ENCODE assay signal across 19 mouse cellular contexts in genomic region chr13:51929730-51930129, GRCm38 (mm10).
DNase-seq lines count a peak whose midpoint lies in the region; ATAC-seq and TF ChIP-seq lines count a peak whose summit lies in the region.
"Had no signal": no experiment of that assay in that cellular context is flagged by ENCODE, and none has a peak within 500 bp of the region (broad histone marks: within the 10 kb centered on the region; RNA-seq: fewer than 3 reads in every experiment).

No protein-coding gene starts in this region.

- ATAC-seq in forebrain, embryonic 13.5 days = no peak
- no peak for ATAC-seq in forebrain, embryonic 12.5 days (ENCODE audit: low FRiP score)
- no peak for ATAC-seq in heart, postnatal 0 days (ENCODE audit: insufficient read depth, low read depth)
- no peak for ATAC-seq in midbrain, postnatal 0 days (ENCODE audit: low FRiP score)
- ATAC-seq in midbrain, embryonic 14.5 days (ENCODE audit: low FRiP score, low TSS enrichment) = no peak
- ATAC-seq: inflammation-experienced regulatory T-cells, adult 6 months; midbrain, embryonic 15.5 days; Patski had no signal

- no peak for TF ChIP-seq CTCF in heart, postnatal 0 days (IDR thresholded peaks at IDR 0.05; ENCODE audit: low read depth)
- no peak for TF ChIP-seq CTCF in midbrain, postnatal 0 days (IDR thresholded peaks at IDR 0.05)

- DNase-seq in heart, postnatal 0 days (ENCODE audit: low spot score) = no peak
- no peak for DNase-seq in heart, adult 8-10 months (ENCODE audit: low spot score)
- DNase-seq in midbrain, postnatal 0 days (ENCODE audit: low spot score) = peak; percentile 34
- DNase-seq in midbrain, embryonic 14.5 days = no peak
- no peak for DNase-seq in frontal cortex, postnatal 10 days (ENCODE audit: low spot score in 2 of 2)
- DNase-seq: kidney, postnatal 14 days; lung, embryonic 14.5 days; lung, postnatal 14 days; spleen, adult 18-20 months; thymus, postnatal 14 days had no signal

- WGBS in forebrain, embryonic 13.5 days = 51% methylated on average over 2 of the region's 2 CpGs
- 64% methylated on average over 2 of the region's 2 CpGs for whole genome bisulfite sequencing in forebrain, embryonic 12.5 days
- WGBS in heart, postnatal 0 days = 42% methylated on average over 2 of the region's 2 CpGs
- 55% methylated on average over 2 of the region's 2 CpGs for WGBS in midbrain, postnatal 0 days
- WGBS in midbrain, embryonic 14.5 days = 62% methylated on average over 2 of the region's 2 CpGs

- TF ChIP-seq EP300 in heart, postnatal 0 days (IDR thresholded peaks at IDR 0.05; ENCODE audit: low read depth) = no peak

- H3K27ac ChIP-seq in forebrain, embryonic 13.5 days = peak overlapping the region; percentile 7; the same call in 1 of the 2 replicates
- H3K27ac ChIP-seq in forebrain, embryonic 12.5 days = no peak overlapping the region
- H3K27ac ChIP-seq in heart, postnatal 0 days (ENCODE audit: low read depth) = peak overlapping the region; percentile 32
- no peak overlapping the region for H3K27ac ChIP-seq in midbrain, postnatal 0 days (ENCODE audit: low read depth, low read length)
- no peak overlapping the region for H3K27ac ChIP-seq in midbrain, embryonic 14.5 days (replicated peaks; ENCODE audit: low read depth, low read length)
- H3K27ac ChIP-seq: hindbrain, embryonic 14.5 days; liver, embryonic 15.5 days; midbrain, embryonic 15.5 days had no signal

- no peak overlapping the region for H3K4me2 ChIP-seq in forebrain, embryonic 13.5 days
- no peak overlapping the region for H3K4me2 ChIP-seq in forebrain, embryonic 12.5 days
- no peak overlapping the region for H3K4me2 ChIP-seq in heart, postnatal 0 days (ENCODE audit: low read depth, low read length)
- no peak overlapping the region for H3K4me2 ChIP-seq in midbrain, postnatal 0 days (ENCODE audit: low read depth, low read length, poor library complexity, severe bottlenecking)
- H3K4me2 ChIP-seq in midbrain, embryonic 14.5 days (ENCODE audit: low read length) = no peak overlapping the region
- H3K4me2 ChIP-seq: embryonic facial prominence, embryonic 15.5 days; hindbrain, embryonic 14.5 days; liver, embryonic 15.5 days; lung, embryonic 14.5 days; midbrain, embryonic 15.5 days had no signal

- no peak overlapping the region for H3K4me3 ChIP-seq in forebrain, embryonic 13.5 days
- H3K4me3 ChIP-seq in forebrain, embryonic 12.5 days (replicated peaks) = no peak overlapping the region
- H3K4me3 ChIP-seq in heart, postnatal 0 days (ENCODE audit: low read depth, low read length) = no peak overlapping the region
- H3K4me3 ChIP-seq in midbrain, postnatal 0 days (ENCODE audit: low read depth, low read length) = no peak overlapping the region
- H3K4me3 ChIP-seq in midbrain, embryonic 14.5 days (replicated peaks; ENCODE audit: low read depth, low read length) = no peak overlapping the region
- H3K4me3 ChIP-seq: embryonic facial prominence, embryonic 15.5 days; liver, embryonic 15.5 days; midbrain, embryonic 15.5 days had no signal

- H3K4me1 ChIP-seq in forebrain, embryonic 13.5 days = peaks cover 40% of the 10 kb centered on the region
- H3K4me1 ChIP-seq in forebrain, embryonic 12.5 days = peaks cover 26% of the 10 kb centered on the region
- 0 out of 2 replicates have a peak, but pooled peaks cover 7% of the 10 kb centered on the region for H3K4me1 ChIP-seq in heart, postnatal 0 days (ENCODE audit: control insufficient read depth, insufficient read depth)
- H3K4me1 ChIP-seq in midbrain, postnatal 0 days (ENCODE audit: insufficient read depth, low read length) = no peaks in the 10 kb centered on the region
- H3K4me1 ChIP-seq in midbrain, embryonic 14.5 days (ENCODE audit: control insufficient read depth, insufficient read depth, low read length) = peaks cover 7% of the 10 kb centered on the region; the same call in 1 of the 2 replicates

- no peak overlapping the region for H3K9ac ChIP-seq in forebrain, embryonic 13.5 days
- H3K9ac ChIP-seq in forebrain, embryonic 12.5 days = no peak overlapping the region
- H3K9ac ChIP-seq in heart, postnatal 0 days (replicated peaks; ENCODE audit: low read depth, low read length) = no peak overlapping the region
- no peak overlapping the region for H3K9ac ChIP-seq in midbrain, postnatal 0 days (replicated peaks; ENCODE audit: low read length, poor library complexity, severe bottlenecking)
- H3K9ac ChIP-seq in midbrain, embryonic 14.5 days (replicated peaks; ENCODE audit: low read length) = no peak overlapping the region
- H3K9ac ChIP-seq: embryonic facial prominence, embryonic 15.5 days; hindbrain, embryonic 14.5 days; liver, embryonic 15.5 days; lung, embryonic 14.5 days; midbrain, embryonic 15.5 days had no signal

- H3K27me3 ChIP-seq in forebrain, embryonic 13.5 days = peaks cover 38% of the 10 kb centered on the region
- peaks cover 82% of the 10 kb centered on the region for H3K27me3 ChIP-seq in forebrain, embryonic 12.5 days
- H3K27me3 ChIP-seq in heart, postnatal 0 days (ENCODE audit: control insufficient read depth, insufficient read depth, low read length) = no peaks in the 10 kb centered on the region
- H3K27me3 ChIP-seq in midbrain, postnatal 0 days (ENCODE audit: insufficient read depth, low read length) = no peaks in the 10 kb centered on the region
- peaks cover 11% of the 10 kb centered on the region; the same call in 1 of the 2 replicates for H3K27me3 ChIP-seq in midbrain, embryonic 14.5 days (ENCODE audit: control insufficient read depth, insufficient read depth, low read length)
- H3K27me3 ChIP-seq: embryonic facial prominence, embryonic 15.5 days; midbrain, embryonic 15.5 days; Patski had no signal

- no peaks in the 10 kb centered on the region for H3K9me3 ChIP-seq in forebrain, embryonic 13.5 days (replicated peaks)
- no peaks in the 10 kb centered on the region for H3K9me3 ChIP-seq in forebrain, embryonic 12.5 days
- no peaks in the 10 kb centered on the region for H3K9me3 ChIP-seq in heart, postnatal 0 days (replicated peaks; ENCODE audit: control insufficient read depth, low read length)
- no peaks in the 10 kb centered on the region for H3K9me3 ChIP-seq in midbrain, postnatal 0 days (ENCODE audit: low read length)
- H3K9me3 ChIP-seq in midbrain, embryonic 14.5 days (ENCODE audit: control insufficient read depth, low read length) = no peaks in the 10 kb centered on the region
- H3K9me3 ChIP-seq: embryonic facial prominence, embryonic 15.5 days; G1E; liver, embryonic 15.5 days; midbrain, embryonic 15.5 days had no signal

- no peaks in the 10 kb centered on the region for H3K36me3 ChIP-seq in forebrain, embryonic 13.5 days (ENCODE audit: poor library complexity, severe bottlenecking)
- H3K36me3 ChIP-seq in forebrain, embryonic 12.5 days (replicated peaks) = no peaks in the 10 kb centered on the region
- H3K36me3 ChIP-seq in heart, postnatal 0 days (replicated peaks; ENCODE audit: control insufficient read depth, insufficient read depth, low read length) = no peaks in the 10 kb centered on the region
- no peaks in the 10 kb centered on the region for H3K36me3 ChIP-seq in midbrain, postnatal 0 days (ENCODE audit: insufficient read depth, low read length)
- H3K36me3 ChIP-seq in midbrain, embryonic 14.5 days (ENCODE audit: control insufficient read depth, insufficient read depth, low read length) = no peaks in the 10 kb centered on the region
- H3K36me3 ChIP-seq: embryonic facial prominence, embryonic 15.5 days; G1E; liver, embryonic 15.5 days; midbrain, embryonic 15.5 days had no signal

Comparison
In these comparisons a context has a peak if more than half of its experiments do, and no peak if none do; other contexts are left out.
1. H3K27ac ChIP-seq: peak in forebrain, embryonic 13.5 days (single experiment) and heart, postnatal 0 days (single experiment); none in forebrain, embryonic 12.5 days (single experiment), midbrain, postnatal 0 days (single experiment) and midbrain, embryonic 14.5 days (single experiment).